Mouse (Mus musculus): Measurements from ENCODE around the gene Zcchc24.

DNA sequence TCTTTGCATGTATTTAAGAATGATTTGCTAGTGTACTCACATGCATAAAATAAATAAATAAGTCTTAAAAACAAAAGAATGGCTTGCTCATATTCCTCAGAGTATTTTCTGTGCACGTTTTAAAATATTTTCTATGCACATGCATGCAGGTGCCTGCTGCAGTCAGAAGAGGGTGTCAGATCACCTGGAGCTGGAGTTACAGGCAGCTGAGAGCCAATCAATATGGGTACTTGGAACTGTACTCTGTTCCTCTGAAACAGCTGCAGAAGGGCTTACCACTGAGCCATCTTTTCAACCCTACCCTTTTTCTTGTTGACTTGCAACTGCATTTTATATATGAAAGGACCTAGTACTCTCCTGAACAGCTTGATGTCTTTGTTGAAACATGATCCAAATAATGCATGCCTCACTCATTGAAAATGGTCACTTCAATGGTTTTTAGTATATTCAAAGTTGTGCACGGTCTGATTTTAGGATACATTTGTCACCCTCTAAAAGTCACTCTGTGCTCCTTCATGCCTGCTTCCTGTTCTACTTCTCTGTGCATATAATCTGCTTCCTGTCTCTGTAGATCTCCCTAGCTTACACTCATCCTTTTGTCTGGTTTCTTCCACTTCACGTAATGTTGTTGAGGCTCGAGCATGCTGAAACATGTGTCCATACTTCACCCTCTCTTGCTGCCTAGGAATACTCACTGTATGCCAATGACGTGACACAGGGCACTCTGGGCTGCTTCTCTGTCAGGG is 47.7 kb downstream of the Zcchc24 start:
- TF ChIP-seq CTCF (IDR thresholded peaks at IDR 0.05; ENCODE audit: control insufficient read depth, insufficient read depth, insufficient read length) (no peak), MYOD1 (IDR thresholded peaks at IDR 0.05; ENCODE audit: control insufficient read depth, insufficient read length, low read depth) (no peak), USF1 (IDR thresholded peaks at IDR 0.05; ENCODE audit: low read depth) (no peak), MAX (IDR thresholded peaks at IDR 0.05) (no peak), CEBPB (IDR thresholded peaks at IDR 0.05; ENCODE audit: low read depth) (no peak)

All from C2C12 (cell line).